Mouse (Mus musculus) Patski (cell line): Measurements from ENCODE around the gene Tha1. TPM values are rescaled to one million over a fixed set of nuclear protein-coding genes. Genes with fewer than 3 reads are reported as not detected.

Experiments used
- ATAC-seq: fragments of 100-300 bp; one replicate; pipeline ENCODE4 v1.8.0; 2021
- CTCF ChIA-PET: fragments of 350-600 bp; sonication (Branson Sonifier 250); formaldehyde crosslinking; loops from one replicate; lab custom pipeline; 2022; ENCODE audit warnings: inconsistent platforms; lab: Charles Lee
- POLR2A ChIA-PET: fragments of 350-600 bp; sonication (Branson Sonifier 250); formaldehyde crosslinking; loops from one replicate; lab custom pipeline; 2022; ENCODE audit warnings: antibody characterized with exemption, inconsistent platforms; lab: Charles Lee
- DNase-seq: peaks from one replicate; pipeline ENCODE4 v3.0.0-alpha.2; 2011; ENCODE audit warnings: low read depth, low spot score
- H3K27me3 ChIP-seq: fragments of 371-371 bp; one replicate; pipeline ENCODE4 v1.5.1; 2021
- CTCF ChIP-seq: fragments of 100-300 bp; IDR thresholded peaks from one replicate; pipeline ENCODE4 v1.5.1; 2021
- in situ Hi-C: fragments of 300-500 bp; cut with MboI; formaldehyde crosslinking; loops from 3 replicates; pipeline ENCODE4 v1.11.1; 2018; ENCODE audit warnings: low pct_unique_long_range_greater_than_20kb, mixed read lengths
- polyA plus RNA-seq: library from polyadenylated mRNA; unstranded; gene quantifications from one replicate; pipeline ENCODE4 v1.2.3, GENCODE M21; 2021

Gene Tha1
- polyA plus RNA-seq, 1 experiment from 2014 or later = 10.6 TPM

DNA sequence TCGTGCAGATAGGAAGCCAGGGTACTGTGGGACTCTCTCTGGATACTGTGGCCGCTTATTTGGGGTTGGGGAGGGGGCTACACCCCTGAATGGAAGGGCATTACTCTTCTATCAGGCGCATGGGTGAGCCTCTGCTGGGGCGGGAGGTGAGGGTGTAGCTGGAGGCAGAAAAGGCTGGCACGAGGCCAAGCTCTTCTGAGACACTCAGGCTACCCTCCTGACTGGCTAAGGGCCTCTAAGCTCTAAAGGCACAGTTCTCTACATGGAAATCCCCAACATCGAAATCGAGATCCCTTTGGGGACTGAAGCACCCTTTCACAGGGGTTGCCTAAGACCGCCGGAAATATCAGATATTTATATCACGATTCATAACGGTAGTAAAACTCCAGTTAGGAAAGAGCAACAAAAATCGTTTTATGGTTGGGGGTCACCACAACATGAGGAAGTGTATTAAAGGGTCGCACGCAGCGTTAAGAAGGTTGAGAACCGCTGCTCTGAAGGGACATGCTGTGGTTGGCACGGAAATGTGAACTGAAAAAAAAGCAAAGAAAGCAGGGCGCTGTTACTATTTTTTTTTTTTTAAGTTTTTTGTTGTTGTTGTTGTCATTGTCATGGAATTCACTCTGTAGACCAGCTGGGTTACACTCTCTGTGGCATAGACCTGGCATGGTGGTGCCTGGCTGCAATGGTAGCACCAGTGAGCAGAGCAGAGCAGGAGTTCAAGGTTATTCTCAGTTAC lies 45.0 kb downstream of the Tha1 start:
- ATAC-seq (no peak), DNase-seq (no peak)
- H3K27me3 ChIP-seq = no peaks in the 10 kb centered on the region
- TF ChIP-seq CTCF = no peak
- POLR2A ChIA-PET = interaction anchor here (1.8 kb wide), 1 partner anchor 17 kb away, joined by 4 read pairs; no protein-coding TSS in a partner anchor
- in situ Hi-C loops = loop anchor here (5.0 kb wide), 1 partner anchor 121 kb away; no protein-coding TSS in a partner anchor
- CTCF ChIA-PET = interaction anchor here (2.0 kb wide), 1 partner anchor 38 kb away, joined by 5 read pairs; no protein-coding TSS in a partner anchor

DNA sequence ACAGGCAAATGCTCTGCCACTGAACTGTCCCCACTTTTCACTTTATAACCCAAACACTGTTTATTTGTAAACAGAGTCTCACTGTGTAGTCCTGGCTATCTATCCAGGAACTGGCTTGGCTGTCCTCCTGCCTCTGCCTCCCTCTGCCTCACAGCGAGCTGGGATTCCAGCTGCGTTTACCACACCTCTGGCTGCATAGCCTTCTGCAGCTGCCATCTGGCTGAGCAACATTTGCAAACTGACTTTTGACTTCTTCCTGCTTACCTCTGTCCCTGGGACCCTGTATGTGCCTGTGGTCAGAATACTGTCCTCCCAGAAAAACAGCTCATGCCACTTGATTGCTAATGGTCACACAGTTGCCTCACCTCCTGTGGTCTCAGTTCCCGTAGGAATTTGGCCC lies 45.9 kb downstream of the Tha1 start:
- ATAC-seq = no peak
- DNase-seq = no peak
- ChIA-PET CTCF (interaction anchor here (2.0 kb wide), 1 partner anchor 37 kb away, joined by 5 read pairs; no protein-coding TSS in a partner anchor), POLR2A (interaction anchor here (1.8 kb wide), 1 partner anchor 16 kb away, joined by 4 read pairs; no protein-coding TSS in a partner anchor)
- TF ChIP-seq CTCF = no peak
- in situ Hi-C loops = loop anchor here (5.0 kb wide), 1 partner anchor 120 kb away; no protein-coding TSS in a partner anchor
- H3K27me3 ChIP-seq = no peaks in the 10 kb centered on the region

DNA sequence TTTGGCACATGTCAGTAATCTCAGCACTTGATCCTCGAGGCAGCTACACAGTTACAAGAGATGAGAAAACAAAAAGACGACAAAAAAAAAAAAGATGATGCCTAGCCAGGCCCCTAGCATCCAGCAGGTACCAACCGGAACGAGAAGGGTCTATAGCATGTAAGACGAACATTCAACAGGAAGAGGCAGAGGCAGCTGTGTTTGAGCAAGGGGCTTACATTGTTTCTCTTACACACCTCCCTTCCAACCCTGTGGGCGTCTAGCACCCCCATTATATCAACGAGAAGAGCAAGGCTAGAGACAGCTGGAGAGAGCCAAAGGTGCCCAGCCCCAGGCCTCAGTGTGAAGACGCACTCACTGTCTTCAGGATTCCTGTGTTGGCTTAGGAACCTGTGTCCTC lies 46.4 kb downstream of the Tha1 start:
- ATAC-seq = no peak
- TF ChIP-seq CTCF = no peak
- no peaks in the 10 kb centered on the region for H3K27me3 ChIP-seq
- ChIA-PET CTCF (interaction anchor here (2.0 kb wide), 1 partner anchor 37 kb away, joined by 5 read pairs; no protein-coding TSS in a partner anchor), POLR2A (interaction anchor here (1.8 kb wide), 1 partner anchor 15 kb away, joined by 4 read pairs; no protein-coding TSS in a partner anchor)
- no peak for DNase-seq
- in situ Hi-C loops = loop anchor here (5.0 kb wide), 1 partner anchor 120 kb away; no protein-coding TSS in a partner anchor

DNA sequence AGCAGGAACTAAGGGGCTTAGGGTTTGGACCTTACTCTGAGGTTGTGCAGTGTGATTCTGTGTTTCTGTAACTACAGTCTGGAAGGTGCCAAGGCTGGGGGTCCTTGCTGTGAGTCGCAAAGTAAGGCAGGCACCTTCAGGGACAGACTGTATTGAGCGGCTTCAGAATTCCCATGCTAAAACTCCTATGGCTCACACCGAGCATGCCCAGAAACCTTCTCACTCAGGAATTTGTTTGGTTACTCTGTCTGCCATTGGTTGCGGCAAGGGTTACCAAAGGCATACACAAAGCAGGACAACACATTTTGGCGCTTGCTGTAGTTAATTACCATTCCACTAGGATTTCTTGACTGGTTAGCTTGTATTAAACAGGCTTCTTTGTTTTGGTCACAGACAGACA lies 47.1 kb downstream of the Tha1 start:
- no peak for ATAC-seq
- ChIA-PET CTCF (interaction anchor here (1.8 to 2.4 kb wide), 2 partner anchors 12 to 20 kb away, joined by 3 to 8 read pairs; no protein-coding TSS in a partner anchor), POLR2A (interaction anchor here (0.8 to 1.4 kb wide), 4 partner anchors 28 to 40 kb away, joined by 3 read pairs; no protein-coding TSS in a partner anchor)
- TF ChIP-seq CTCF = no peak
- no peaks in the 10 kb centered on the region for H3K27me3 ChIP-seq
- in situ Hi-C loops = loop anchor here (5.0 kb wide), 1 partner anchor 119 kb away; no protein-coding TSS in a partner anchor
- no peak for DNase-seq

DNA sequence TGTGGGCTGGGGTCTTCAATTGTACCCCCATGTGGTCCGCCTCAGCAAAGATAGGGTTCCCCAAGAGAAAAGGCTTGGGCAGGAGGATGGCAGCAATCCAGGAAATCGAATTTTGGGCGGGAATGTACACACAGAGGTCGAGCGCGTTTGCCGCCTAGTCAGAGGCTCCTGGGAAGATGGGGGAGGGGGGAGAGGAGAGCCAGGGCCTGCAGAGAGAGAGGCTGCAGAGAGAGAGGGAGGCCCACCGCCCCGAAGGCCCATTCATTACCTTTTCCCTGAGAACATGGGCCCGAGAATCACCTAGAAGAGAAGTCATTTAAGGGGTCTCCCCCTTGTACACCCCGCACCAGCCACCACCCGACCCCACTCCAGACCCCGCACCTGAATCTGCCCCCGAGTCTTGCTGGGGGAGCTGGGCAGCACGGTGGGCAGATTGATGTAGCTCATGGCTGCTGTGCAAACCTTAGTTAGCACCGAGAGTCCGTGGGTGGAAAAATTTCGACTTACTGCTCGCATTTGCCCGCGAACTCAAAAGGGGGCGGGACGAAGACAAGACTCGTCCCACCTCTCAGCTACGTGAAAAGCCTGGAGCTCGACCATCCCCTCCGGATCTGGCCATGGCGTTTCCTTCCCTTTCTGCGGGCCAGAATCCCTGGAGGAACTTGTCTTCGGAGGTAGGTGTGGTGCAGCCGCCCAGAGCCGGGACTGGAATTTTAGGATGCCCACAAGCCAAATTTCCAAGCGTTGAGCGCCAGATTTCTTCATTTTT lies 47.8 kb downstream of the Tha1 start, which contains the start of the genes Afmid and Tk1:
Gene Afmid, plus strand, starts transcription at position 592 of the 769 bp plus-strand sequence.
Gene Tk1, minus strand, starts transcription at position 760 of the 769 bp plus-strand sequence.
- TF ChIP-seq CTCF = no peak
- no peak for ATAC-seq
- ChIA-PET CTCF (interaction anchor here (1.0 to 2.4 kb wide), 7 partner anchors 11 to 116 kb away, joined by 3 to 19 read pairs (median 4); partner anchors contain the start of gene 6030468B19Rik), POLR2A (interaction anchor here (0.7 to 1.4 kb wide), 6 partner anchors 8 to 454 kb away, joined by 3 to 4 read pairs (median 3); no protein-coding TSS in a partner anchor)
- DNase-seq = no peak
- H3K27me3 ChIP-seq = no peaks in the 10 kb centered on the region
- in situ Hi-C loops = loop anchor here (5.0 kb wide), 1 partner anchor 118 kb away; no protein-coding TSS in a partner anchor

DNA sequence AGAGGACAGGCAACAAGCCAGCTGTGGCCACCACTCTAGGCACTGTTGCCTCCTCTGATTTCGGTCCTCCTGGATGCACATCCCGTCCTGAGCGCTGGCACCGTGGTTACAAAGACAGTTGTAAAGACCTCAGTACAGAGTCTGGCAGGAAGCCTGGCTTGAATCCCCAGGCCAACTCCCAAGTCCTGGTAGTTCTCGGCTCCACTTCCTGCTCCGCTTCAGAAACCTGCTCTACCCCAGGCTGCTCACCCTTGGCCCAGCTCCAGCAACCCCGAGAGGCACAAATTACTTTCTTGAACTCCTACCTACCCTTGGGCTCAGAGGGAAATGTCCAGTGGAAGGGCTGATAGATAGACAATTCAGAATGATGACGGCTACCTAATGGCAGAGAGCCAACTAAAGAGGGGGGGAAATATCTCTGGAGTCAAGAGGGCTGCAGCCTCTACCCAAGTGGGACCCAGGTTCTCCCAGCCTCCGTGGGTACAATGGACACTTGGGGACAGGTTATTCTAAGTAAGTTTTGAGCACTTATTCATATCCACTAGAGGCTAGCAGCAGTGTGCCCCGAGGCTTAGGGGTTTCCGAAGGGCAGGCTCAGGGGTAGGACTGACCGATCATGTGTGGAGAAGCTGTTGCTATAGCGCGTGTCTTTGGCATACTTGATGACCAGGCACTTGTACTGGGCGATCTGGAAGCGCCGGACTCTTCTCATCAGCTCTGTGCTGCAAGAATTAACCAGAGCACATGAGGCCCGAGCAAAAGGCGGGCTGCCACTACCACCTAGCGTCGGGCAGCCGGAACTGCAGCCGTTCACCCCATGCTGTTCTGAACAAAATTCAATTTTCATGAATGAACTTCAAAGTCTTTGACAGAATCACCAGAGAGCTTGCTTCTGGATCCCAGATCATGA lies 49.0 kb downstream of the Tha1 start:
- CTCF ChIA-PET = interaction anchor here (0.9 to 2.4 kb wide), 9 partner anchors 10 to 145 kb away, joined by 3 to 19 read pairs (median 4); partner anchors contain the start of gene 6030468B19Rik
- TF ChIP-seq CTCF = peak; percentile 98
- in situ Hi-C loops = loop anchor here (5.0 kb wide), 1 partner anchor 432 kb away; no protein-coding TSS in a partner anchor
- DNase-seq (no peak), ATAC-seq (peak; percentile 65)
- POLR2A ChIA-PET = interaction anchor here (0.7 to 1.4 kb wide), 4 partner anchors 9 to 453 kb away, joined by 3 to 4 read pairs (median 4); no protein-coding TSS in a partner anchor
- H3K27me3 ChIP-seq = no peaks in the 10 kb centered on the region

DNA sequence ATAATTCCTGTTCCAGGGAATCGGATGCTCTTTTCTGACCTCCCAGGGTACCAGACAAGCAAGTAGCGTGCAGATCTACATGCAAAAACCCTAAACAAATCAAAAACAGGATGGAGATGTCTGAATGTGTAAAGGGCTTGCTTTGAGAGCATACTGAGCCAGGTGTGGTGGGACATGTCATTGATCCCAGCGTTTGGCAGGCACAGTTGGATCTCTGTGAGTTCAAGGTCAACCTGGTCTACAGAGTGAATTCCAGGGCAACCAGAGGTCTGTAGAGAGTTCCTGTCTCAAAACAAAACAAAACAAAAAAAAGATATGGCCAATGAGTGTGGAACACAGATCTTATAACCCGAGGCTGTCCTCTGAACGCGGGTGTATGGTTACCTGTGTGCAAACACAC lies 49.9 kb downstream of the Tha1 start:
- ChIA-PET POLR2A (interaction anchor here (1.2 kb wide), 1 partner anchor 433 kb away, joined by 4 read pairs; no protein-coding TSS in a partner anchor), CTCF (no interaction called here)
- no peak for ATAC-seq
- in situ Hi-C loops = loop anchor here (5.0 kb wide), 1 partner anchor 431 kb away; no protein-coding TSS in a partner anchor
- TF ChIP-seq CTCF = no peak
- H3K27me3 ChIP-seq = no peaks in the 10 kb centered on the region
- no peak for DNase-seq

DNA sequence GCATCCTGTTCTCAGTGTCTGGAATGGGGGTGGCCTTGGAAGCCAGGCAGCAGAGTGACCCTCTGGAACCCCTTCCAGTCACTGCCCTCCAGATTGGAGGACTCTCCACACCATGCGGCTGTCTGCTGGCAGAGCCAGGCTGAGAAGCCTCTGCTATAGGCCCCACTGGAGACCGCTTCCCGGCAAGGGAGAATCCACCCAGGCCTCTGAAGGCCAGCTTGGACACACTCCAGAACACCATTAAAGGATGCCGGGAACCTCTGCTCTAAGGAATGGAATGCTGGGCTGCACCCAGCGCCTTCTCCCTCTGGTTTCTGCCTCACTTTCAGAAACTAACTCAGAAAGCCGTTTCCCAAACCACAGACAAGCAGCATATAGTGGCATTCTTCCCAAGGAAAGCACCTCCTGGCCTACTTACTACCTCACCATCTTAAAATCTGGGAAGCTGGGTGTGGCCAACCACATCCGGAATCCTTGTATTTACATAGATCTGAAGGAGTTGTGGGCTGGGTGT lies 50.5 kb downstream of the Tha1 start:
- peak; percentile 31 for ATAC-seq
- in situ Hi-C loops = loop anchor here (5.0 kb wide), 1 partner anchor 430 kb away; no protein-coding TSS in a partner anchor
- CTCF ChIA-PET = interaction anchor here (1.3 kb wide), 1 partner anchor 9 kb away, joined by 4 read pairs; no protein-coding TSS in a partner anchor
- POLR2A ChIA-PET = no interaction called here
- no peak for TF ChIP-seq CTCF
- H3K27me3 ChIP-seq = no peaks in the 10 kb centered on the region
- no peak for DNase-seq
